ENCODE assay signal across 8 mouse cellular contexts in genomic region chr3:130714775-130715568, GRCm38 (mm10). TPM values are rescaled to one million over a fixed set of nuclear protein-coding genes. Genes with fewer than 3 reads are reported as not detected.
A peak's percentile ranks its signal among the peaks of the same experiment; 100 is the strongest.
DNase-seq lines count a peak whose midpoint lies in the region; ATAC-seq and TF ChIP-seq lines count a peak whose summit lies in the region.

No protein-coding gene starts in this region.

- 12% methylated on average over 22 of the region's 22 CpGs for WGBS in cerebellum, adult 2 months
- WGBS in forebrain, embryonic 16.5 days = 18% methylated on average over 22 of the region's 22 CpGs
- 18% methylated on average over 22 of the region's 22 CpGs for WGBS in hindbrain, embryonic 15.5 days

- H3K9me3 ChIP-seq in forebrain, embryonic 16.5 days (ENCODE audit: control insufficient read depth, low read length) = no peaks in the 10 kb centered on the region
- no peaks in the 10 kb centered on the region for H3K9me3 ChIP-seq in hindbrain, embryonic 15.5 days

- no peaks in the 10 kb centered on the region for H3K4me1 ChIP-seq in cerebellum, adult 2 months (ENCODE audit: control insufficient read depth, insufficient read depth, low read length)
- peaks cover 3% of the 10 kb centered on the region for H3K4me1 ChIP-seq in forebrain, embryonic 16.5 days (replicated peaks; ENCODE audit: control insufficient read depth, insufficient read depth, low read length)
- H3K4me1 ChIP-seq in hindbrain, embryonic 15.5 days (replicated peaks) = peaks cover 1% of the 10 kb centered on the region

- H3K36me3 ChIP-seq in forebrain, embryonic 16.5 days (ENCODE audit: control insufficient read depth, insufficient read depth) = no peaks in the 10 kb centered on the region
- H3K36me3 ChIP-seq in hindbrain, embryonic 15.5 days = no peaks in the 10 kb centered on the region

- no peaks in the 10 kb centered on the region for H3K27me3 ChIP-seq in cerebellum, adult 2 months (ENCODE audit: control insufficient read depth, insufficient read depth, low read length)
- H3K27me3 ChIP-seq in forebrain, embryonic 16.5 days (replicated peaks; ENCODE audit: control insufficient read depth, insufficient read depth, low read length) = no peaks in the 10 kb centered on the region
- H3K27me3 ChIP-seq in hindbrain, embryonic 15.5 days = no peaks in the 10 kb centered on the region

- ATAC-seq in forebrain, embryonic 16.5 days = peak; percentile 79
- no peak for ATAC-seq in hindbrain, embryonic 15.5 days (ENCODE audit: low FRiP score, low read depth)

- no peak overlapping the region for H3K9ac ChIP-seq in forebrain, embryonic 16.5 days (replicated peaks; ENCODE audit: low read depth, low read length)
- peak overlapping the region; percentile 40 for H3K9ac ChIP-seq in hindbrain, embryonic 15.5 days

- DNase-seq in R1 (ENCODE audit: low read depth, low spot score) = peak; percentile 75
- DNase-seq in cerebellum, adult 2 months = peak; percentile 49 to 60
- peak; percentile 33 to 66 for DNase-seq in layer of hippocampus, postnatal 36 days
- peak; percentile 83 for DNase-seq in lung, postnatal 36 days
- peak; percentile 75 for DNase-seq in right cerebral cortex, adult 18-20 months
- DNase-seq in urinary bladder, postnatal 4 days (ENCODE audit: low spot score in 2 of 2) = peak; percentile 46 to 72

- no peak for TF ChIP-seq POLR2A in cerebellum, adult 2 months (IDR thresholded peaks at IDR 0.05; ENCODE audit: borderline replicate concordance, insufficient read depth, low read length)

- H3K4me2 ChIP-seq in forebrain, embryonic 16.5 days (ENCODE audit: low read length) = peak overlapping the region; percentile 59
- peak overlapping the region; percentile 60 for H3K4me2 ChIP-seq in hindbrain, embryonic 15.5 days

- peak overlapping the region; percentile 85 for H3K4me3 ChIP-seq in cerebellum, adult 2 months (replicated peaks; ENCODE audit: insufficient read depth, low read depth, low read length)
- H3K4me3 ChIP-seq in forebrain, embryonic 16.5 days (replicated peaks; ENCODE audit: low read length) = peak overlapping the region; percentile 34
- H3K4me3 ChIP-seq in hindbrain, embryonic 15.5 days = peak overlapping the region; percentile 35

- no peak overlapping the region for H3K27ac ChIP-seq in cerebellum, adult 2 months (ENCODE audit: insufficient read depth, low read length)
- H3K27ac ChIP-seq in forebrain, embryonic 16.5 days (ENCODE audit: low read length) = no peak overlapping the region
- no peak overlapping the region for H3K27ac ChIP-seq in hindbrain, embryonic 15.5 days (replicated peaks)

- peak; percentile 21; the same call in 1 of the 2 replicates for TF ChIP-seq CTCF in cerebellum, adult 2 months (IDR thresholded peaks at IDR 0.05; ENCODE audit: borderline replicate concordance, insufficient read depth, low read depth, low read length)

RNA-seq across cellular contexts. Expression of gene Ostc, which starts 5.7 kb away (rescaled TPM):
- 62.9 and 64.4 TPM in 2 replicates for polyA plus RNA-seq in cerebellum, adult 2 months (2012; rRNA removed)
- polyA plus RNA-seq in forebrain, embryonic 16.5 days (2015; fragmentation: Nextera tagmentation; extraction: Ambion mirVana) = 235 and 243 TPM in 2 replicates
- 192 and 206 TPM in 2 replicates for polyA plus RNA-seq in hindbrain, embryonic 15.5 days (2015; fragmentation: Nextera tagmentation; extraction: Ambion mirVana)
- 10 to 100 TPM; 67.1 TPM for total RNA-seq in layer of hippocampus, postnatal 36 days (2021)

RNA-seq across cellular contexts. Expression of gene Rpl34, which starts 15.2 kb away (rescaled TPM):
- polyA plus RNA-seq in cerebellum, adult 2 months (2012; rRNA removed) = 913 and 926 TPM in 2 replicates
- polyA plus RNA-seq in forebrain, embryonic 16.5 days (2015; fragmentation: Nextera tagmentation; extraction: Ambion mirVana) = 526 and 528 TPM in 2 replicates
- 511 and 568 TPM in 2 replicates for polyA plus RNA-seq in hindbrain, embryonic 15.5 days (2015; fragmentation: Nextera tagmentation; extraction: Ambion mirVana)
- total RNA-seq in layer of hippocampus, postnatal 36 days (2021) = 100 to 1,000 TPM; 327 to 329 TPM

Comparison
In these comparisons a context has a peak if more than half of its experiments do, and no peak if none do; other contexts are left out.
1. H3K4me3 ChIP-seq: peak in every context shown above with its lines; median percentile 85 in cerebellum, adult 2 months; 35 in hindbrain, embryonic 15.5 days; 34 in forebrain, embryonic 16.5 days.